Mouse (Mus musculus): ENCODE measurements at regions not wholly inside any gene's neighbourhood (a gene's known extent, or its start where the extent isn't known, plus 50 kb on each side); places are given as distances from the start of the nearest gene placed in this dataset.

GRCm38 (mm10) chr10:46349613-46350012 is 772.0 kb downstream of the Hace1 start:
- DNase-seq = no peak

DNA sequence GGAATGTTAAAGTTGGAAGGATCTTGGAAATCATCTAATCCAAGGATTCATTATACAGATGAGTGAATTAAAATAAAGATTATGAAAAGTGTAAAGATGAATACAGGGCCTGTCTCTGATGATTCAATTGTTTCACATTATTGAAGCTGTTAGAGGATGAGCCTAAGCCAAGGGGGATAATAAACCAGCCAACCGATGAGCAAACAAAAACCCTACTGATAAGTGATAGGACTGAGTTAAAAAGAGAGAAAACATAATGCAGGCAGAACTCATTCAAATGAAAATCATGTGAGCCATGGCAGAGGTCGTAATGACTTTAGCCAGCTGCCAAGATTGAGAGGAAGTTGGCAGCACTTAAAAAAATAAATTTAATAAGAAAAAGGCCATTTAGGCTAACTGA is 772.6 kb downstream of the Hace1 start:
- DNase-seq = no peak

GRCm38 (mm10) chr10:46356775-46357174 is 779.1 kb downstream of the Hace1 start:
- DNase-seq = no peak

DNA sequence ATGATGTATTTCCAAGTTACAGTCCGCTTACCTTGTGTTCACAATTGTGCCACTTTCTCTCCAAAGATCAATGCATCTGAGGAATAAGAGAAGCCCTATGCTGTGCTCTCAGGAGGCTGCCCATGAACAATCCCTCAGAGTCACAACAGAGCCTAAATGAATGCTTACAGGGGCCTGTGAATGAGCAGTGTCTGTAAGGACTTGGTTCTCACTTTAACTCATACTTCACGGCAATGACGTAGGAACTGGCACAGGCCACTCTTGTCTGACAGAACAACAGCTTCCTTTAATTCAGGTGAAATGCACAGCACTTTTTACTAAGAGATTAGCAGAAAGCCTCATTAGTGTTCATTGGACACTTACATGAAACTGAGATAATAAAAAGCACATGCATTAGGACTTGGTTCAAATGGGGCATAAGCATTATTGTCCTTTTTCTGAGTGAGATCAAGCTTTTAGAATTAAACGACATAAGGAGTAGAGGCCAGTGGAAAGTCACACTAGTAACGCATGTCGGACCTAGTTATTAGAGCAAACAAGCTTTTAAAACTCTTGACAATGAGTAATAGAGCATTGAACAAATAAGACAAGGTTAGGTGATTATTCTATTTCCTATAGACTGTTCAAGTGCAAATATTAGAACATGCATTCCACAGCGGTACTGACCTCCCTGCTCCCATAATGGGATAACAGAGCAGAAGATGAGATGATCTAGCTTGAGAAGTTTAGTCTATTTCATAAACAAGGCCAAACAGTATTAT is 796.3 kb downstream of the Hace1 start:
- DNase-seq = no peak

- no peak for DNase-seq
Measured at GRCm38 (mm10) chr10:46374646-46375045, 797.0 kb downstream of the Hace1 start.

- DNase-seq = no peak
Measured at GRCm38 (mm10) chr10:46397089-46397488, 819.5 kb downstream of the Hace1 start.

DNA sequence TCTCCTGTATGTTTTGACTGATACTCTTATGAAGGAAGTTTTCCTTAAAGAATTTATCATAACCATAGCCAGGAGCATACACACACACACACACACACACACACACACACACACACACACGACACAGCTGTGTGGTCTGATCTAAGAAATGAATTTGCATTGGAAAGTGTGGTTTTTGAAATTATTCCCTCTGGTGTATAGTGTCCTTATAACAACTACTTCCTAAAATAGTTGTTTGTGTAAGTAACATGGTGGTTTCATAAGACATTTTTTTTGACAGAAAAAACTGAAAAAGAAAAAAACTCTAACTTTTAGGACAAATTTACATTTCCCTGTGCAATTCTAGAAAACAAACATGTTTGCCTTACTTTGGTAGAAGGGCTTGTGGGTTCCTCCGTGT is 826.3 kb downstream of the Hace1 start:
- DNase-seq = no peak

Data from kidney, postnatal 4 days (tissue).